Mouse (Mus musculus): Measurements from ENCODE around the gene Barhl2.

Gene Barhl2

DNA sequence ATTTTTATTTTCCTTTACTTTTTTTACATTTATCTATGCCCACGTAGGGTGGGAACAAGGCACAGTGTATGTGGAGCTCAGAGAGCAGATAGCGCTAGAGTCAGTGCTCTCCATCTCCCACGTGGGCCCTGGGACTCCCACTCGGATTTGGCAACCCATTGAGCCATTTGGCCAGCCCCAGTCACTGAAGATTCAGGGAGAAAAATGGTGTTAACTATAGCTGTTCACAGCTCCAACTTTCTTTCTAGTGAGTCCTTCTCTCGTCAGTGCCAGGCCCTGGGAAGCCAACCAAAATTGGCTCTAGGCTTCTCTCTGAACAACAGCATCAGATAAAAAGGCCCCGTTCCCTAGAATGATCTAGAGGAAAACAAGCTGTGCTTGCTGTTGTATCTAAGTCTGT lies 42.2 kb downstream of the Barhl2 start:
- DNase-seq (ENCODE audit: low read depth, low spot score) = no peak

DNA sequence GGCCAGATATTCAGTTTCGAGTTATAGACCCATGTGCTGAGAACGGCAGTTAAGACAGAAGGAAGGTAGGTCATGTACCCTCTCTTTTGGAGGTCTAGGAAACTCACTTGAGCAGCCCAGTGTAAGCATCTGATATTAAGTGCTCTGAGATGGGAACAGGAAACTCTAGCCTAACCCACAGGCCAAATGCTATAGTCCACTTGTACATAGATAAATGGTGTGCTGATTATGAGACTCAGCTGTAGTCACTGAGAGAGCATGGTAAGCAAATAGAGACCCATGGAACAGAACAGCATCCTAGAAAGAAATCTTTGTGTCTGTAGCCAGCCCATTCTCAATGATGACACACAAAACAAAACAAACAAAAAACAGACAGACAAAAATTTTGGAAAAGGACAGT lies 55.2 kb downstream of the Barhl2 start:
- no peak for DNase-seq (ENCODE audit: low read depth, low spot score)
